Mouse (Mus musculus) adrenal gland (tissue): ENCODE measurements at regions not wholly inside any gene's neighbourhood (a gene's known extent, or its start where the extent isn't known, plus 50 kb on each side); places are given as distances from the start of the nearest gene placed in this dataset.

ENCODE experiments used
- intact Hi-C: fragments of 180-260 bp; cut with DNase I; formaldehyde crosslinking; loops from one replicate; pipeline ENCODE4 v1.15.1; 2025

DNA sequence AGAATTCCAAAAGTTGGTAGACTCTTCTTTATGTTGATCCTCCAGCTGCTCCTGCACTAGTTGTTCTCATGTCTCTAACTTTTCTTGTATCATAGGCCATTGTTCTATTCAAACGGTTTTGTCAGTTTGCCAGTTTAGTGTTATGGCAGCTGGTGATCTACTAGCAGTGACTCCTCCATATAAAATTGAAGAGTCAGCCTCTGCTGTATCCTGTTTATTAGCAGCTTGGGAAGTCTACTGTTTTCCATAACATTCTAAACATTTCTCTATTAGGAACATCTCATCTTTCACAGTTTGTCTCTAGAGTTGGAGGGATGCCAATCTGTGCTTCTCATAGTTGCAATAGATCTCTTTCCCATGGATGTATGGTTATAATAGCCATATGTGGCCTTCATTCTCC is 58.6 kb downstream of the Drd1 start:
- intact Hi-C loops: no loop called here

DNA sequence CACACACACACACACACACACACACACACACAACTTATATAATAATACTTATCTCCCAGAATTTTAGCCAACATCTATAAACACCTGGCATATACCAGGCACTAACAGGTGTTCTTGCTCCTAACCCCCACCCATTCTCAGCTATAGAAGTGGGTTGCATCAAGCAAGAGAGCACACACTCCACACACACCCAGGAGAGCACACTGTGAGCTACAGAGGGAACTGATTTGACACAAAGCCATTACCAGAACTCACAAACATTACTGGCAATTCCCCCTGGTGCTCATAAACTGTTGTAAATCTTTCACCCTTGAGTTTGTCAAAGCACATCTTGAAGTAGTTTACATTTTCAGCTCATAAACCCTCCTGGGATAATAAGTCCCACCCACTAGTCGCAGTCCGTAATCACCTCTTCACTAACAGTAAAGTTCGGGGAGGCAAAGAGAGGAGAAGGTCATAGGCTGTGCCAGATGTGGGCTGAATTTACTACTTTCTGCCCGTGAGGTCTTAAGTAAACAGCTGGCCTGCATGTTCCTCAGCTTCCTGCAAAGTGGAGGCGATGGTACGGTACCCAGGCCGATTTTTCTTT is 62.5 kb downstream of the Drd1 start:
- intact Hi-C loops: no loop called here

DNA sequence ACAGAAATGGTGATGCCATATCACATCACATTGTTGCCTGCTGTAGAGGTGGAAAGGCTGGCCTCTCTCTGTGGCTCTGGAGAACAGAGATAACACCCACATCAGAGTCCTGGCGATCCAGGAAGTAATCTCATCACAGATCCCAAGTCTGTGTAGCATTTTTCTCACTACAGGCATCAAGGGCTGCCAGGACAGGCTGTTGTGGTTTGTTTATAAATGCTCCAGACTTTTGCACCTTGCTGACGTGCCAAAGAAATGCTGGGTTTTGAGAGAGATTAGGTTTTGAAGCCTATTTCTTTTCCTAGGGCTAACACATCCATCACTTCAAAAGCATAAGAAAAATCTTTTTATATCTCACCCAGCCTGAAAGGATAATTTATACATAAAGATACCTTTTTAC is 76.3 kb downstream of the Drd1 start:
- intact Hi-C loops: no loop called here

- intact Hi-C loops: no loop called here
Measured at GRCm38 (mm10) chr13:53969421-53969820, 86.1 kb downstream of the Drd1 start.

DNA sequence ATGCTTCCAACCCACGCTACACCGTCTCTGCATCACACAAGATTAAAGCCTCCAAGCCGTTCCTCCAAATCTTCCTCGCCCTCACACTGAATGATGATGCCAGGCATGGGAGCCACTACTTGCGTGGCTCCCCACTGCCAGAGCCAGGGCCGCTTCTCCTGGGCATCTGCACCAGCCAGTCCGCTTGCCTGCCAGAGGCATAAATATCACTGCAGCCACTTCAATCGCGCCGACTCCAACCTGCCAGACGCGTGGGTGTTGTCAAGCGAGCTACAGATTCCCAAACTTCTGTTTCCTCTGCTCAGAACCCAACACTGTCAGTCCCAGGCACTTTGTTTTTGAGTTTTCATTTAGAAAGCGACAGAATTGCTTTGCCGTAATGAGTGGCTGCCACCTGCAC is 99.3 kb downstream of the Drd1 start:
- intact Hi-C loops: no loop called here

- intact Hi-C loops: no loop called here
Measured at GRCm38 (mm10) chr13:53948056-53948455, 107.4 kb downstream of the Drd1 start.

- intact Hi-C loops: no loop called here
Measured at GRCm38 (mm10) chr13:53945681-53946080, 109.8 kb downstream of the Drd1 start.

DNA sequence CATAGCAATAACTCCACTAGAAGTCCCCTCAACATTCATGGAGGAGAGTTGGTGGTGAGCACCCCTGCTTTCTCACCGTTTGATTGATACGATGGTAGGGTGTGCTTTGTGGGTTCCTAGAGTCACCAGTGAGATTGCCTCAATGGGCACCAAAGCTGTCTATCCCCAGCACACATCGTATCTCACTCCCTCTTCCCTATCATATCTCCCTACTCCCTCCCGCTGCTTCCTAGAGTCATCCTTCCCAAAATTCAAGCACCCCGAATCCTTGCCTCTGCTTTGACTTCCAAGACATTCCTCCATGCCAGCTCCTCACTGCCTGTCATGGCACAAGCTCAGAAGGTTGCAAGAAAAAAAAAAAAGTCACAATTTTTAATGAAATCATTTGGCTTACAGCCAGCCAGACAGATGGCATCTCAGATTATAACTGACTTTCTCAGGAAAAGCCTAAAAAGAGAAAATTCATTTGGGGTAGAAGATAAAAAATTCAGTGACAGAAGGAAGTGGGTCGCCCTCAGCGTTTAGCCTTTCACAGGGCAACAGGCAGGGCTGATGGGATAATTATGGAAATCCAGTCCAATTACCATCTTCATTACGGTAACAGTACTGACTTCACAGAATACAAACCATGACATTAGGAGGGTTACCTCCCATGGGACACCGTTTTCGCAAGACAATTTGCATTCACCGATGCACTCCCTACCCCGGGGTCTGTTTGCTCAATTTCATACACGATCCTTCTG is 114.3 kb downstream of the Drd1 start:
- intact Hi-C loops: no loop called here

DNA sequence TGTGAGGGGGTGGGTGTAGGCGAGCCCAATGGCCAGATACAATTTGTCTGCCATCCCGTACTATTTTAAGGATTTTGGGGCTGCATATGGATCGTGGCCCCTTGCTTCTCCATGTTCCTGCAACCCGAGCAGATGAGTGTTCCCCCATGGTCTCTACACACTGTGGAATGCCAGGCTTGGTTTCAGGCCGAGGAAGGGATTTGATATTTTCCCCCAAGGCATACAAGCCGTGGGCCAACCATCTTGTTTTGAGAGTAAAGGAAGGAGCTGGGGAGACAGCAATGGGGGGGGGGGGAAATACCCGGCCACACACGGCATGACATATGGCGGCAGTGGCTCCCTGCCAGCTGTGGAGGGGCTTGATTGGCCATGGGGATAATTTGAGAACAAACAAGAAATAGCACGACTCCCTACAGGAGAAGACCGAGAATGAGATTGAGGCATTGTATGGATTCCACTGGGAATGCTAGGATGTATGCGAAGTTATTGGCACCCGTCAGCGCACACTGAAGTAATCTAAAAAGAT is 120.3 kb downstream of the Drd1 start:
- intact Hi-C loops: no loop called here

- intact Hi-C loops: no loop called here
Measured at GRCm38 (mm10) chr13:53934457-53934856, 121.0 kb downstream of the Drd1 start.

- intact Hi-C loops: no loop called here
Measured at GRCm38 (mm10) chr13:53926128-53926527, 129.4 kb downstream of the Drd1 start.

DNA sequence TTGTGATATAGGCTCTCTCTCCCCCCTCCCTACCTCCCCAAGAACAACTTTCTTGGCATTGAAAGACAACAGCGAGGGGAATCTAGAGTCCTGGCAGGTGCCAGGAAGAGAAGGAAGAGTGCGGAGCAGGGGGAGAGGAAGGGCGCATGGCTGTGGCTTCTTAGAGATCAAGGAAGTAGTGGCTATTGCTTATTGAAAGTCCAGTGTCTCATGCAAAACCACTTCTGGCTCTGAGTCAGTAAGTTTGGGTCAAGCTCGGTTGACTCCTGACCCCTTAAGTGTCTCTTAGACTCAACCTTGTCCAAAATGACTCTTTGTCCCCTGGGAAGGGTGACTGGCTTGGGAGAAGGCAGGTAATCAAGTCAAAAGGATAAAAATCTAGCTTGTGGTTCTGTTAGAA is 131.1 kb downstream of the Drd1 start:
- intact Hi-C loops: no loop called here

DNA sequence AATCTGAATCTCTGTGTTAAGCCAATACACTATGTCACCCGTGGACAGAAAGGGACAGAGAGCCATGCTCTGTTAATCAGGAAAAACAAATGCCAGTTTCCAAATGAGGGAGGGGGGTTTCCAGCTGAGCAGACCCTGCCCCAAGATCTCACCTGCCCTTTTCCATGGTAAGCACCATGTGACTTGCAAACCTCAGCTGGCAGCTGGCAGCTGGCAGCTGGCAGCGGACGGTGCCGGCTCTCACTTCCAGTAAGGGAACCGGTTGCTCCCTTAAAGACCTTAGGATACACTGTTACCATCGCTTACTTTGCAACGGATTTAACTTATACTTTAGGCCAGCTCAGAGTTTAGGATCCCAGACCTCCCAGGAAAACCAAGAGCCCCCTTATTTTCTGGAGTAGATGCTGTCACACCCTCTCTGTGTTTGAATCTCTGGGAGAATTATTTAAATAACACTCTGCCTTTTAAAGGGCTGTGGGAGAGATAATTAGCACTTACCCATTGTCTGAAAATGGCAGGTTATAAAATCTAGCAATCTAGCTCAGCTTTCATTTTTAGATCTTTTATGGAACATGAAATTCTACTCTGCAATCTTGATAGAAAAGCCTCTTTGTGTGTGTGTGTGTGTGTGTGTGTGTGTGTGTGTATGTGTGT is 131.7 kb downstream of the Drd1 start:
- intact Hi-C loops: no loop called here

GRCm38 (mm10) chr13:53921796-53922195 is 133.7 kb downstream of the Drd1 start:
- intact Hi-C loops: no loop called here

DNA sequence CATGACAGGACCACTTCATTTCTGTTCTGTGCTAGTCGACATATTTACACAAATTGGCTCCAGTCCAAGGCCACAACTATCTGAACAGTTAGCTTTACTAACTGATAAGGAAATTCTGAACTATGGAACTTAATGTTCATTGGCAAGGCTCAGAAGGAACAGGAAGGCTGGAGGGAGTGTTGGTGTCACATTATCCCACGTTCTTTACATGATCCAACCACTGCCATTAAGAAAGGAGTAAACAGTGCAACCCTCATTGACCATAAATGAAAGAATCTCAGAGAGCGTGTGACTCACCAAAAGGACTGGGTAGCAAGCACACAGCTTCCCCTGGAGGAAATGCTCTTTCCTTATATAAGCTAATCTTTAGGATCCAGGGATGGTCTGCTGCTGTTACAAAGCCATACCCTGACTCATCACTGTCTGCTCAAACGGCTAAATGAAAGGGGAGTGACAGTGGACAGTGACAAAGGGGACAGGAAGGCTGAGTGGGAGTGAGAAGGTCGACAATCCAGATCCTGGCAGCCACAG is 135.6 kb downstream of the Drd1 start:
- intact Hi-C loops: no loop called here

- intact Hi-C loops: no loop called here
Measured at GRCm38 (mm10) chr13:53915456-53915855, 140.0 kb downstream of the Drd1 start.

DNA sequence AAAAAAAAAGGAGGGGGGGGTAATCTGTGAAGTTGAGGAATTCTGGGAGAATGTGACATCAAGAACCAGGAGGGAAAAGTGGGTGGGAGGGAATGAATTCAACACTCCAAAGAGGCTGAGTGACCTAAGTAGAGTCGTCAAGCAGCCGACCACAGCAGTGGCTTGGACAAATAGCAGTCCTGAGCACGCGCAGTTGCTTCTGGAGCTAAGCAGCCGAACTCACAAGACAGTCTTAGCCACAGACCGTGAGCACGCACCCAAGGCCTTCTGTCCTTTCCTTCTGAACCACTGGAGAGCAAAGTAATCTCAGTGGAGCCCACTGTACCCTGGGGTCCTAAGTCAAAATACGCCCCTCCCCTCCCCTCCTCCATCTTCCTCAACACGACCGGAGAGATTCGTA is 141.1 kb downstream of the Drd1 start:
- intact Hi-C loops: no loop called here

DNA sequence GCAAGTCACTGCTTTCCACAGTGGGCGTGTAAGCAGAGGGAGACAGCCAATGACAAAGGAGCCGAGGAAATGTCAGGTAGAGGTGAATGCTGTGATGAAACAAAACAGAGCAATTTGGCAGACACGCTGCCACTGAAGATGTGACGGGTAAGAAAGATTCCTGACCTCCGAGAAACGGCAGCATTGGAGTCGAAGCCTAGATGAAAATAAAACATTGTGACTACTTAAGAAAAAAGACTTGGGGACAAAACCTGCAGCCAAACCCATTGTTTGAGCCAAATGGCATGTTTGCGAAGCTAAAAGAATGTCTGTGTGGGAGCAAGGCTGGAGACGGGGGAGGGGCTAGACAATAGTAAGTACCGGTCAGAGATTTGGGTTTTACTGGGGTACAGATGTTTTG is 142.0 kb downstream of the Drd1 start:
- intact Hi-C loops: no loop called here

DNA sequence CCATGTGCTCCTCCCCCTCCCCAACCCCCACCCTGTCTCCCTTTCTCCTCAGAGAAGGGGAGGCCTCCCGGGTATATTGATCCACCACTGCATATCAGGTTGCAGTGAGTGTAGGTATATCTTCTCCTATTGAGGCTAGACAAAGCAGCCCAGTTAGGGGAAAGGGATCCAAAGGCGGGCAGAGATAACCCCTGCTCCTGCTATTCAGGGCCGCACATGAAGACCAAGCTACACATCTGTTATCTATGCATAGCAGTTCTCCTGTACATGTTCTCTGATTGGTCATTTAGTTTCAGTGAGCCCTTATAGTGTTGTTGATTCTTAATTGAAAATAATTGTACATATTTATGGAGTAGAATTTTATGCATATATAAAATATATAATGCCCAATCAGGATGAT is 143.7 kb downstream of the Drd1 start:
- intact Hi-C loops: no loop called here

DNA sequence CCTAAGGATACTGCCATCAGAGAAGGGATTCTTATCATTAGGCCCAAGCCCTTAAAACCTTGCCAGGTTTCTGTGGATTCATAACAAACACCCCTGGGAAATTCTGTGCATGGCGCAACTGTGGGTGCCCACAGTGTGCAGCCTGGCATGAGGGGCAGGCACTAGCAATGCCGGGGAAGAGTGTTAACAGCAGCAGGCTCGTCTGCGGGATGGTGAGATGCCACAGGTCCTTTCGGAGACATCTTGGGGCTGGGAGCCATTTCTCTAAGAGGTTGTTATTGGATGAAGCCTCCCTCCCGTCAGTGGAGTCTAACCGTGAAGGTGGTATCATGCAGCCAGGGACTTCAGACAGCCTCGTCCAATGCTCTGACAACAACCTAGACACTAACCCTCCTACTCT is 144.2 kb downstream of the Drd1 start:
- intact Hi-C loops: no loop called here

GRCm38 (mm10) chr13:53910251-53910650 is 145.3 kb downstream of the Drd1 start:
- intact Hi-C loops: no loop called here

- intact Hi-C loops: no loop called here
Measured at GRCm38 (mm10) chr13:53904471-53904870, 151.0 kb downstream of the Drd1 start.
